Mouse (Mus musculus) kidney, postnatal 4 days (tissue): Measurements from ENCODE around the gene Cnnm4.

Experiments used
- DNase-seq, 2 experiments: peaks; one replicate each; pipeline ENCODE4 v3.0.0; 2021; ENCODE audit warnings: mixed read lengths in 2 of 2

Gene Cnnm4

GRCm38 (mm10) chr1:36473211-36473780 lies 1.9 kb downstream of the Cnnm4 start:
- DNase-seq: no peak

GRCm38 (mm10) chr1:36474646-36475045 lies 3.2 kb downstream of the Cnnm4 start:
- peak in 1 of 2 experiments; percentile 37 for DNase-seq

GRCm38 (mm10) chr1:36475480-36476110 lies 4.2 kb downstream of the Cnnm4 start:
- DNase-seq: no peak

- DNase-seq: no peak
Measured at GRCm38 (mm10) chr1:36476426-36476825, 5.0 kb downstream of the Cnnm4 start.

GRCm38 (mm10) chr1:36478343-36478795 lies 6.9 kb downstream of the Cnnm4 start:
- DNase-seq: peak; percentile 49 to 68

- peak in 1 of 2 experiments; percentile 34 for DNase-seq
Measured at GRCm38 (mm10) chr1:36479903-36480899, 8.8 kb downstream of the Cnnm4 start.

- no peak for DNase-seq
Measured at GRCm38 (mm10) chr1:36483825-36484224, 12.4 kb downstream of the Cnnm4 start.

GRCm38 (mm10) chr1:36485080-36485479 lies 13.7 kb downstream of the Cnnm4 start:
- DNase-seq: no peak

- no peak for DNase-seq
Measured at GRCm38 (mm10) chr1:36487111-36487510, 15.7 kb downstream of the Cnnm4 start.

- DNase-seq: no peak
Measured at GRCm38 (mm10) chr1:36489661-36490060, 18.2 kb downstream of the Cnnm4 start.

GRCm38 (mm10) chr1:36492416-36493139 lies 21.2 kb downstream of the Cnnm4 start:
- DNase-seq: peak; percentile 77 to 84

- no peak for DNase-seq
Measured at GRCm38 (mm10) chr1:36493299-36493698, 21.9 kb downstream of the Cnnm4 start.

- DNase-seq: peak; percentile 51 to 54
Measured at GRCm38 (mm10) chr1:36496719-36497118, 25.3 kb downstream of the Cnnm4 start.

GRCm38 (mm10) chr1:36497312-36497711 lies 25.9 kb downstream of the Cnnm4 start:
- no peak for DNase-seq

GRCm38 (mm10) chr1:36501261-36501660 lies 29.8 kb downstream of the Cnnm4 start:
- DNase-seq: peak; percentile 88 to 90

GRCm38 (mm10) chr1:36508238-36508637 lies 36.8 kb downstream of the Cnnm4 start:
- no peak for DNase-seq

- peak; percentile 100 for DNase-seq
Measured at GRCm38 (mm10) chr1:36511289-36512021, 40.0 kb downstream of the Cnnm4 start, which contains the start of gene Cnnm3. Cnnm3 (plus strand) TSS chr1:36511867.

- DNase-seq: peak; percentile 59 to 73
Measured at GRCm38 (mm10) chr1:36512089-36512965, 40.9 kb downstream of the Cnnm4 start.

- no peak for DNase-seq
Measured at GRCm38 (mm10) chr1:36512966-36513280, 41.5 kb downstream of the Cnnm4 start.

GRCm38 (mm10) chr1:36513310-36513709 lies 41.9 kb downstream of the Cnnm4 start:
- DNase-seq: no peak

GRCm38 (mm10) chr1:36513718-36514117 lies 42.3 kb downstream of the Cnnm4 start:
- DNase-seq: peak; percentile 61 to 72
